Mouse (Mus musculus): ENCODE results near the gene Lce1c.
"Not testable (repeated sequence)": the region's sequence is repeated elsewhere in the genome, so short reads cannot be mapped to it uniquely, and the experiment has no call there.

Gene Lce1c

DNA sequence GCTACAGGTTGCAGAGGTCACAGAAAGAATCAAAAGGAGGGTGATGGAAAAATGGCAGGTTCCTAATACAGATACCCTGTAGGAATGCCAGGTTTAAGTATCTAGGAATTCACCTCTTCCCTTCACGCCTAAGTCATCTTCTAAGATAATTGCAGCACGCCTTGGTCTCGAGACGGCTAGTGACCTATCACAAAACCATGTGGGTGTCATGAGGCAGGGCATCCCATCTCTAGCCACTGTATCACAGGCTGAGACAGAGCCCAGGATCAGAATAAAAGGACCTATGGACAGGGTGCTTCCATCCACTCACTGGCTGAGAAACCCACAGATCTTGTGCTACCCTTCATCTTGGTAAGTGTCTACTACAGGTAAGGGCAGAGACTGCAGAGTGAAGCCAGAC lies at the start of gene Lce1c:
Gene Lce1c, plus strand, starts transcription at position 301 of the 400 bp plus-strand sequence.
- DNase-seq, result no peak

DNA sequence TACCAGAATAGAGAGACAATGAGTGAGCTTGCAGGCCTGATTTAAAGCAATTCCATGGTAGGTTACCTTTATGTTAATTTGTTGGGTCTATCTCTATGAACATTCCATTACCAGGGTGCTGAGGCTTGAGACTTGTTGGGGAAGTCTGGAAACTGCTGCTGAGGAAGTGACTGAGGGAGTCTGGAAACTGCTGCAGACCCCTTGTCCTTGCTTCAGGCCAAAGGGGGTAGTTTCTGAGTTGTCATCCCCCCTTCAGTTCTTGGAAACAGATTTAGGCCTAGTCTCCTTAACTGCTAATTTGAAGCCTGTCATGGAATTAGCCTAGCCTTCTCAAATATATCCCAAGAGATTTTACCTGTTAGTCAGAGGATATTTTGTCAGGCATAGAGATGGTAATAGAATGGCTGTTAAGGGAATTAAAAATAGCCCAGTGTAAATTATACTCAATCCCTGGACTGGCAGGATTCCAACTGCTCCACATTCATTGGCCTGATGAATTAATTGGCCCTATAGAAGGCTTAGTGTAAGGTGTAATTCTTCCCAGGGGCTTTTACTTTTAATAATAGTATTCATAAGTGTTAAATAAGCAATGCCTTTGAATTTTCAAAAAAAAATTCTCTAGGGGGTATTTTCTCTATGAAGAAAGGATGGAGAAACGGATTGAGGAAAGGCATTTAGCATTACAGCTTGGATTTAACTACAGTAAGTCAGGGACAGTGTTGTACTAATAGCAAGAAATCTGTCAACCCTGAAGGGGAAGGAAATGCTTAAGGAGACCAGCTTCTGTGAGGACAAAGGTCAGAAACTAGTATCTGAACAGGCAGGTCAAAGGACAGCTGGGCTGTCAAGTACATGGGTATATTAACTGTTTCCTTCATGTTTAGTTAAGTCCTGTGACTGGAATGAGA lies 41.0 kb upstream of the Lce1c start:
- DNase-seq, result no peak

DNA sequence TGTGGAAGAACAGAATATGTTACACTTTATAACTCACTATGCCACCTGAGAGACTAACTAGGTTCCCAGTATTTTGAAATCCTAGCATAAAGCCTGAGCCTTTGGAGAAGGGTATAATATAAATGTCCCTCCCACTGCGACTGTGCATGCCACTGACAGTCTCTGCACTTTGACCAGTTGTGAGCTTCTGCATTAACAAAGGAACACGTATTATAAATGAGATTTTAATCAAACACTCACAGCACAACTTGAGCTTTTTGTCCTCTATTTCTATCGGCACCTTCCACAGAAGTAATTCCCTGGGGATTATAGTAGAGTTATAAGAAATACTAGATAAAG lies 40.4 kb upstream of the Lce1c start:
- no peak for DNase-seq

DNA sequence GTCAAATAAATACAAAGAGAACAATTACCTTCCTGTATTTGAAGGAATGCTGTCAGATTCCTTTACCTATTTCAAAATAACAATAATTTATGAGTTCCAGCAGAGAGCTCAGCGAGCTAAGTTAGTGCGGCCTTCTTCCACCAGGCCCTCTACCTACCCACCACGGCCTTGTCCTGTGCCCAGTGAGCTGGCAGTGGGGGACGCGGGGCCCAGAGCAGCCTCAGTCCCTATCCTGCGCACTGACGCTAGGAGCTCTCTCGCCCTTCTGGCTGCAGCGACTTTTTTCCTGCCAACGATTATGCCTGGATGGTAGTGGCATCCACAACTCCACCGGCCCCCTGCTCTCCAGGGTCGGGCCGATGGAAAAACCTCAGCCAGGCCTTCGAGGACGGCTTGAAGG lies 39.2 kb upstream of the Lce1c start:
- DNase-seq, result no peak

DNA sequence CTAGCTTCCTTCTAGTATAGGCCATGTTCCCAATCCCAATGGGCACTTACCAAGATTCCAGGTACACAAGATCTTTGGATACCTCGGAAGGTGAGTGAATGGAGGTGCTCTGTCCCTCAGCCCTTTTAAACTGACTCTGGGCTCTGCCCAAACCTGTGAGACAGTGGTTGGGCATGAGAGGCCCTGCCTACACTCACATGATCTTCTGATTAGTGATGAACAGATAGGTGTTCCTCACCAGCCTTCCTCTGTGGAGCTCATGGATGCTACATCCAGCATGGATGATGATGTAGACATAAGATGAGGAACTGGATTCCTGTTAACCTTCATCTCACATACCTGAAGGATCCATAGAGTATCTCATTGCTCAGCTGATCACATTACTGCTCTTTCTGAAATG lies 30.8 kb upstream of the Lce1c start, which contains the start of gene Lce1a1:
Gene Lce1a1, minus strand, starts transcription at position 101 of the 400 bp plus-strand sequence.
- no peak for DNase-seq

DNA sequence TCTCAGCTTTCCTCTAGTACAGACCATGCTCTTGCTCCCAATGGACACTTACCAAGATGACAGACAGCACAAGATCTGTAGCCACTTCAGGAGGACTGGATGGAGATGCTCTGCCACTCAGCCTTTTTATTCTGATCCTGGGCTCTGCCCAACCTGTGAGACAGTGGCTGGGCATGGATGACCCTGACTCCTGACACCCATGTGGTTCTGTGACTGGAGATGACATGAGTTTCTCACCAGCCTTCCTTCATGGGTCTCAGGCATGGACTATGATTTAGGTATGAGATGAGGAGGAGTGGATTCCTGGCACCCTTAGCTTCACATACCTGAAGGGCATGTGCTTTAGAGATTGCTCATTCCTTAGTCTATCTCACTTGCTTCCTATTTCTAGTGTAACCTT lies 22.2 kb upstream of the Lce1c start, which contains the start of gene Lce1b:
Gene Lce1b, minus strand, starts transcription at position 101 of the 400 bp plus-strand sequence.
- no peak for DNase-seq

DNA sequence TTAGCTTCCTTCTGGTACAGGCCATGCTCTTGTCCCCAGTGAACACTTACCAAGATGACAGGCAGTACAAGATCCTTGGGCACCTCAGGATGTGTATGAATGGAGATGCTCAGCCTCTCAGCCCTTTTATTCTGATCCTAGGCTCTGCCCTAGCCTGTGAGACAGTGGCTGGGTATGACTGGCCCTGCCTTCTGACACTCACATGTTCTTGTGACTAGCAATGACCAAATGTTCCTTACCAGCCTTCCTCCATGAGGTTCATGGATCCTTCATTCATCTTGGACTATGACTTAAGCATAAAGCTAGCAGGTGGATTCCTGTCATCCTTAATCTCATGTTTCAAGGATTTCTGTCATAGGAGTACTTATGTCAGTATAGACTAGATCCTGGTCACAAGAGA lies 8.8 kb upstream of the Lce1c start, which contains the start of gene Lce1a2:
Gene Lce1a2, minus strand, starts transcription at position 101 of the 400 bp plus-strand sequence.
- DNase-seq, result no peak

DNA sequence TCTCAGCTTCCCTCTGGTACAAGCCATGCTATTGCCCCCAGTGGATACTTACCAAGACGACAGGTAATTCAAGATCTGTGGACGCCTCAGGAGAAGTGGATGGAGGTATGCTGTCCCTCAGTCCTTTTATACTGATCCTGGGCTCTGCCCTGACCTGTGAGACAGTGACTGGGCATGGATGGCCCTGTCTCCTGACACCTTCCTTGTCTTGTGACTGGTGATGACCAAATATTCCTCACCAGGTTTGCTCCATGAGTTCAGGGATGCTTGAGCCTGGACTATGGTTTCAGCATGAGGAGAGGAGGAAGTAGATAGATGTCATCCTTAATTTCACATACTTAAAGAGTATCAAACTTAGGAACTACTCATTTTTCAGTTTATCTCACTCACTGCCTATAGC lies 8.1 kb downstream of the Lce1c start, which contains the start of gene Lce1d:
Gene Lce1d, minus strand, starts transcription at position 101 of the 400 bp plus-strand sequence.
- DNase-seq, result no peak

DNA sequence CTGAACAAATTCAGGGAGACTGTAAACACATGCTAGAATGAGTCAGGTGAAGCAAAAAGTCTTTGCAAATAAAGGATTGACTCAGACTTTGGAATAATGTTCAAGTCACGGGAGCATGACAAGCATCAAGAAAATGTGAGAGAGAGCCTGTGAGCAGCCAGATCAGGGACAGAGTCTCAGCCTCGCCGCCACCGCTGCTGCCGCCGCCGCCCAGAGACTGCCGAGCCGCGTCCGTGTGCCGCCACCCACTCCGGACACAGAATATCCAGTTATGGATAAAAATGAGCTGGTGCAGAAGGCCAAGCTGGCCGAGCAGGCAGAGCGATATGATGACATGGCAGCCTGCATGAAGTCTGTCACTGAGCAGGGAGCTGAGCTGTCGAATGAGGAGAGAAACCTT lies 10.1 kb downstream of the Lce1c start:
- DNase-seq, result not testable (repeated sequence)

DNA sequence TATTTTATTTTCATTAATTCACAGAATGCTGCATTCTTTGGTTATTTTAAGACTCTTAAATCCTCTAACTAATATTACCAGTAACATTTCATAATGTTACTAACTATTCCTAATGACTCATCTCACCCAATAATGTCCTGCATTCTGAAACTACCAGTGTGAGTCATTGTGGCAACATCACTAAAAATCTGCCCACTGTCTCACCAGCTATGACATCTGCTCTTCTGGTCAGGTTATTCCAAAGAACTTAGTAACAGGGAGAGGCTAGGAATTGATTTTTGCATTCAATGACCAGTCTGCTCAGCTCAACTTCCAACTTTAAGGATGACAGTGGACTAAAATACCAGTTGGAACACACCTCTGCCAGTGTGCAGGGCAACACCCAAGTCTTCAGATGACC lies 12.6 kb downstream of the Lce1c start:
- DNase-seq, result no peak

DNA sequence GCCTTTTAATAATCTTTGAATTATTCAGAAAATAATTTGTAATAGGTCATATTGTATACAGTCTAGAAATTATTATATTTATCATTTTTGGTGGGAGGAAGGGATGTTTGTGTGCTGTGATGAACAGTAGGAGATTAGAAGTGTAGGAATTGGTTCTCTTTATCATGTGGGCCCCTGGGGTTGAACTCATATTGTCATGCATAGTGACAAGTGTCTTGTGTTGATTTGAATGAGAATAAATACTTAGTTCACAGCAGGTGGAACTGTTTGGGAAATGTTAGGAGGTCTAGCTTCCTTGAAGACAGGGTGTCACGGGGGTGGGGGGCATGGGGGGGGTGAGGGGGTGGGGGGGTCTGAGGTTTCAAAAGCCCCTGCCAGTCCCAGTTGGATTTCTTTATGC lies 15.6 kb downstream of the Lce1c start:
- no peak for DNase-seq

DNA sequence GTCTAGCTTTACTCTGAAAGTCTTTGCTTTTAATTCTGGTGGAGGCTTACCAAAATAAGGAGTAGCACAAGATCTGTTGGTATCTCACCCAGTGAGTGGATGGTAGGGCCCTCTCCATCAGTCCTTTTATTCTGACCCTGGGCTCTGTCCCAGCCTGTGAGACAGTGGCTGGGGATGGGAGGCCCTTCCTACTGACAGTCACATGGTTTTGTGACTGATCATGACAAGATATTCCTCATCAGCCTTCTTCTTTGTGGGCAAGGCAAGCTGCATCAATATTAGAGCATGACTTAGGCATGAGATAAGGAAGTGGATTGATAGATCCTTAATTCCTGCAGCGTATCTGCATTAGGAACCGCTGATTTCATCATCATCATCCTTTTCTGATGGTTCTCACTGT lies 29.9 kb downstream of the Lce1c start, which contains the start of gene Lce1e:
Gene Lce1e, minus strand, starts transcription at position 101 of the 400 bp plus-strand sequence.
- no peak for DNase-seq

DNA sequence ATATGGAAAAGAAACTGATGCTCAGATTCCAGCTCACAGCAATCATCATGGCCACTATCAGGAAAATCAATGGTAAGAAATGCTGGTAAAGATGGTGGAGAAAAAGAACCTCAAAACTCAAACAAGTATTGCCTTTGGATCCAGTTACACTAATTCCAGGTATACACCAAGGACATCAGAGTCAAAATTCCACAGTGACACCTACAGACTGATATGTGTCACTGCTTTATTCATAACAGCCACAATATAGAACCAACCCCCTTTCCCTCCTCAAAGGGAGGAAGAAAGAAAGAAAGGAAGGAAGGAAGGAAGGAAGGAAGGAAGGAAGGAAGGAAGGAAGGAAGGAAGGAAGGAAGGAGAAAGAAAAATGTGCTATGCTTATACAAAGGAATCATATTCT lies 36.1 kb downstream of the Lce1c start:
- no peak for DNase-seq

DNA sequence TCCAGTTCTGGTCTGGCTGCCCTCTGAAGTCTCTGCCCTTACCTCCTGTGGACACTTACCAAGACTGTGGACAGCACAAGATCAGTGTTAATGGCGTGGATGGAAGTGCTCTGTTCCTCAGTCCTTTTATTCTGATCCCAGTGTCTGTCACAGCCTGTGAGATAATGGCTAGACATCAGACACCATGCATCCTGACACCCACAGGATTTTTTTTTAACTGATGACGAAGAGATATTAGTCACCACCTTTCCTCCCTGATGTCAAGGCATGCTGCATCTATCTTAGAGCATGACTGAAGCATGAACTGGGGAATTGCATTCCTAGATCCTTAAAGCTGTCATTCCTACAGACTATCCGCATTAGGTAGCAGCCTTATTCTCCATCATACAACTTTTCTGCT lies 41.2 kb downstream of the Lce1c start, which contains the start of gene Lce1f:
Gene Lce1f, minus strand, starts transcription at position 101 of the 400 bp plus-strand sequence.
- no peak for DNase-seq

DNA sequence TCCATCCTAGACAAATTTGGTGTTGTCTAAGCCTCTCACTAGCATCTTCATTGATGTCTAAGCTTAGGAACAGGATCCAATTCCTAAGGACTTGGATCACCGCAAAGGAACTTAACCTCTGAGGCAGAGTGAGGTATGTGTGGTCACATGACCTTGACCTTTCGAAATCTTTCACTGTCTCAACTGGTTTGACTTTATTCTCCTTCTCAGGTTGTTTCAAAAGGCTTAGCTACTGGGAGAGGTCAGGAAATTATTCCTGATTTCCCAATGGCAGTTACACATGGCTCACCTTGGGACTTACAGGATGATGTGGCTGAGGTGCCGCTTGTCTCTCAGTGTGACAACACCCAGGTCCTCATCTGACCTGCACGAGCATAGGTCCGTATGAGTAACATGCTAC lies 43.6 kb downstream of the Lce1c start:
- no peak for DNase-seq
